Mouse (Mus musculus): ENCODE measurements around the gene 1700056E22Rik.

1700056E22Rik gene

GRCm38 (mm10) chr1:184034011-184034557 is at the start of gene 1700056E22Rik:
Gene 1700056E22Rik (minus strand): TSS chr1:184034301.
- DNase-seq (ENCODE audit: extremely low read depth, low read depth, low spot score): peak; percentile 58

- DNase-seq (ENCODE audit: extremely low read depth, low read depth, low spot score): no peak
Measured at GRCm38 (mm10) chr1:184083166-184083565, 49.1 kb upstream of the 1700056E22Rik start.

GRCm38 (mm10) chr1:184082661-184083060 is 48.6 kb upstream of the 1700056E22Rik start:
- DNase-seq (ENCODE audit: extremely low read depth, low read depth, low spot score): no peak

- no peak for DNase-seq (ENCODE audit: extremely low read depth, low read depth, low spot score)
Measured at GRCm38 (mm10) chr1:184079304-184079703, 45.2 kb upstream of the 1700056E22Rik start.

- no peak for DNase-seq (ENCODE audit: extremely low read depth, low read depth, low spot score)
Measured at GRCm38 (mm10) chr1:184076756-184077155, 42.7 kb upstream of the 1700056E22Rik start.

- no peak for DNase-seq (ENCODE audit: extremely low read depth, low read depth, low spot score)
Measured at GRCm38 (mm10) chr1:184076065-184076464, 42.0 kb upstream of the 1700056E22Rik start.

GRCm38 (mm10) chr1:184068971-184069370 is 34.9 kb upstream of the 1700056E22Rik start:
- no peak for DNase-seq (ENCODE audit: extremely low read depth, low read depth, low spot score)

GRCm38 (mm10) chr1:184067704-184068558 is 33.8 kb upstream of the 1700056E22Rik start:
- no peak for DNase-seq (ENCODE audit: extremely low read depth, low read depth, low spot score)

GRCm38 (mm10) chr1:184066460-184067287 is 32.6 kb upstream of the 1700056E22Rik start:
- DNase-seq (ENCODE audit: extremely low read depth, low read depth, low spot score): no peak

- DNase-seq (ENCODE audit: extremely low read depth, low read depth, low spot score): no peak
Measured at GRCm38 (mm10) chr1:184065589-184066361, 31.7 kb upstream of the 1700056E22Rik start.

GRCm38 (mm10) chr1:184064306-184064705 is 30.2 kb upstream of the 1700056E22Rik start:
- DNase-seq (ENCODE audit: extremely low read depth, low read depth, low spot score): no peak

GRCm38 (mm10) chr1:184061901-184062300 is 27.8 kb upstream of the 1700056E22Rik start:
- DNase-seq (ENCODE audit: extremely low read depth, low read depth, low spot score): no peak

GRCm38 (mm10) chr1:184060828-184061734 is 27.0 kb upstream of the 1700056E22Rik start:
- no peak for DNase-seq (ENCODE audit: extremely low read depth, low read depth, low spot score)

GRCm38 (mm10) chr1:184060381-184060780 is 26.3 kb upstream of the 1700056E22Rik start:
- peak; percentile 74 for DNase-seq (ENCODE audit: extremely low read depth, low read depth, low spot score)

- DNase-seq (ENCODE audit: extremely low read depth, low read depth, low spot score): no peak
Measured at GRCm38 (mm10) chr1:184059814-184060213, 25.7 kb upstream of the 1700056E22Rik start.

GRCm38 (mm10) chr1:184058206-184058605 is 24.1 kb upstream of the 1700056E22Rik start:
- no peak for DNase-seq (ENCODE audit: extremely low read depth, low read depth, low spot score)

GRCm38 (mm10) chr1:184054176-184054575 is 20.1 kb upstream of the 1700056E22Rik start:
- no peak for DNase-seq (ENCODE audit: extremely low read depth, low read depth, low spot score)

GRCm38 (mm10) chr1:184053711-184054110 is 19.6 kb upstream of the 1700056E22Rik start:
- DNase-seq (ENCODE audit: extremely low read depth, low read depth, low spot score): no peak

GRCm38 (mm10) chr1:184053141-184053540 is 19.0 kb upstream of the 1700056E22Rik start:
- DNase-seq (ENCODE audit: extremely low read depth, low read depth, low spot score): no peak

- no peak for DNase-seq (ENCODE audit: extremely low read depth, low read depth, low spot score)
Measured at GRCm38 (mm10) chr1:184052331-184052730, 18.2 kb upstream of the 1700056E22Rik start.

Data from fat pad, adult 2 months (tissue).